Mouse (Mus musculus): ENCODE measurements at regions not wholly inside any gene's neighbourhood (a gene's known extent, or its start where the extent isn't known, plus 50 kb on each side); places are given as distances from the start of the nearest gene placed in this dataset.

GRCm38 (mm10) chr11:109088488-109089252, 55.5 kb downstream of the E030025P04Rik start:
- ATAC-seq (ENCODE audit: insufficient read depth, low read depth) (no peak), DNase-seq (ENCODE audit: low spot score) (no peak)
- WGBS: 75% methylated on average over 11 of the region's 11 CpGs

GRCm38 (mm10) chr11:109081957-109082356, 62.2 kb downstream of the E030025P04Rik start:
- WGBS: 86% methylated on average over 4 of the region's 4 CpGs
- H3K4me1 ChIP-seq (ENCODE audit: control insufficient read depth, insufficient read depth): no peaks in the 10 kb centered on the region
- TF ChIP-seq CTCF (IDR thresholded peaks at IDR 0.05; ENCODE audit: low read depth): no peak
- no peak for TF ChIP-seq EP300 (IDR thresholded peaks at IDR 0.05; ENCODE audit: low read depth)
- H3K9ac ChIP-seq (replicated peaks; ENCODE audit: low read depth, low read length): no peak overlapping the region
- DNase-seq (ENCODE audit: low spot score) (no peak), ATAC-seq (ENCODE audit: insufficient read depth, low read depth) (no peak)
- no peak overlapping the region for H3K4me2 ChIP-seq (ENCODE audit: low read depth, low read length)
- no peak overlapping the region for H3K27ac ChIP-seq (ENCODE audit: low read depth)
- H3K36me3 ChIP-seq (replicated peaks; ENCODE audit: control insufficient read depth, insufficient read depth, low read length): no peaks in the 10 kb centered on the region
- H3K27me3 ChIP-seq (ENCODE audit: control insufficient read depth, insufficient read depth, low read length): peaks cover 32% of the 10 kb centered on the region; the same call in 1 of the 2 replicates
- H3K4me3 ChIP-seq (ENCODE audit: low read depth, low read length): no peak overlapping the region
- no peaks in the 10 kb centered on the region for H3K9me3 ChIP-seq (replicated peaks; ENCODE audit: control insufficient read depth, low read length)

More at GRCm38 (mm10) chr11:109088488-109089252, 55.5 kb downstream of the E030025P04Rik start:
- Histone ChIP-seq H3K4me2 (ENCODE audit: low read depth, low read length) (no peak overlapping the region), H3K4me1 (ENCODE audit: control insufficient read depth, insufficient read depth) (no peaks in the 10 kb centered on the region), H3K9ac (replicated peaks; ENCODE audit: low read depth, low read length) (no peak overlapping the region), H3K4me3 (ENCODE audit: low read depth, low read length) (no peak overlapping the region), H3K36me3 (replicated peaks; ENCODE audit: control insufficient read depth, insufficient read depth, low read length) (no peaks in the 10 kb centered on the region), H3K27ac (ENCODE audit: low read depth) (no peak overlapping the region), H3K27me3 (ENCODE audit: control insufficient read depth, insufficient read depth, low read length) (peaks cover 40% of the 10 kb centered on the region), H3K9me3 (replicated peaks; ENCODE audit: control insufficient read depth, low read length) (no peaks in the 10 kb centered on the region)
- TF ChIP-seq CTCF (IDR thresholded peaks at IDR 0.05; ENCODE audit: low read depth) (no peak), EP300 (IDR thresholded peaks at IDR 0.05; ENCODE audit: low read depth) (no peak)

- Histone ChIP-seq H3K27me3 (ENCODE audit: control insufficient read depth, insufficient read depth, low read length) (peaks cover 36% of the 10 kb centered on the region; the same call in 1 of the 2 replicates), H3K4me3 (ENCODE audit: low read depth, low read length) (no peak overlapping the region), H3K27ac (ENCODE audit: low read depth) (no peak overlapping the region), H3K36me3 (replicated peaks; ENCODE audit: control insufficient read depth, insufficient read depth, low read length) (no peaks in the 10 kb centered on the region), H3K4me2 (ENCODE audit: low read depth, low read length) (no peak overlapping the region), H3K4me1 (ENCODE audit: control insufficient read depth, insufficient read depth) (no peaks in the 10 kb centered on the region), H3K9ac (replicated peaks; ENCODE audit: low read depth, low read length) (no peak overlapping the region), H3K9me3 (replicated peaks; ENCODE audit: control insufficient read depth, low read length) (no peaks in the 10 kb centered on the region)
- 47% methylated on average over 10 of the region's 10 CpGs for WGBS
- no peak for TF ChIP-seq CTCF (IDR thresholded peaks at IDR 0.05; ENCODE audit: low read depth)
- TF ChIP-seq EP300 (IDR thresholded peaks at IDR 0.05; ENCODE audit: low read depth): no peak
- DNase-seq (ENCODE audit: low spot score): no peak
- no peak for ATAC-seq (ENCODE audit: insufficient read depth, low read depth)
These were observed 62.7 kb downstream of the E030025P04Rik start for GRCm38 (mm10) chr11:109081454-109081853.

GRCm38 (mm10) chr11:109080847-109081415, 63.2 kb downstream of the E030025P04Rik start:
- H3K27me3 ChIP-seq (ENCODE audit: control insufficient read depth, insufficient read depth, low read length): peaks cover 39% of the 10 kb centered on the region; the same call in 1 of the 2 replicates
- H3K4me1 ChIP-seq (ENCODE audit: control insufficient read depth, insufficient read depth): no peaks in the 10 kb centered on the region
- H3K27ac ChIP-seq (ENCODE audit: low read depth): no peak overlapping the region
- H3K9me3 ChIP-seq (replicated peaks; ENCODE audit: control insufficient read depth, low read length): no peaks in the 10 kb centered on the region
- H3K9ac ChIP-seq (replicated peaks; ENCODE audit: low read depth, low read length): no peak overlapping the region
- H3K36me3 ChIP-seq (replicated peaks; ENCODE audit: control insufficient read depth, insufficient read depth, low read length): no peaks in the 10 kb centered on the region
- WGBS: 73% methylated on average over 9 of the region's 9 CpGs
- DNase-seq (ENCODE audit: low spot score) (no peak), ATAC-seq (ENCODE audit: insufficient read depth, low read depth) (no peak)
- TF ChIP-seq CTCF (IDR thresholded peaks at IDR 0.05; ENCODE audit: low read depth) (no peak), EP300 (IDR thresholded peaks at IDR 0.05; ENCODE audit: low read depth) (no peak)
- no peak overlapping the region for H3K4me3 ChIP-seq (ENCODE audit: low read depth, low read length)
- no peak overlapping the region for H3K4me2 ChIP-seq (ENCODE audit: low read depth, low read length)

- Histone ChIP-seq H3K9ac (replicated peaks; ENCODE audit: low read depth, low read length) (no peak overlapping the region), H3K9me3 (replicated peaks; ENCODE audit: control insufficient read depth, low read length) (no peaks in the 10 kb centered on the region), H3K4me1 (ENCODE audit: control insufficient read depth, insufficient read depth) (no peaks in the 10 kb centered on the region), H3K4me3 (ENCODE audit: low read depth, low read length) (no peak overlapping the region), H3K4me2 (ENCODE audit: low read depth, low read length) (no peak overlapping the region), H3K27me3 (ENCODE audit: control insufficient read depth, insufficient read depth, low read length) (peaks cover 35% of the 10 kb centered on the region; the same call in 1 of the 2 replicates), H3K27ac (ENCODE audit: low read depth) (no peak overlapping the region), H3K36me3 (replicated peaks; ENCODE audit: control insufficient read depth, insufficient read depth, low read length) (no peaks in the 10 kb centered on the region)
- WGBS: 64% methylated on average over 4 of the region's 4 CpGs
- no peak for TF ChIP-seq EP300 (IDR thresholded peaks at IDR 0.05; ENCODE audit: low read depth)
- no peak for TF ChIP-seq CTCF (IDR thresholded peaks at IDR 0.05; ENCODE audit: low read depth)
- ATAC-seq (ENCODE audit: insufficient read depth, low read depth) (no peak), DNase-seq (ENCODE audit: low spot score) (no peak)
These were observed 64.7 kb downstream of the E030025P04Rik start for GRCm38 (mm10) chr11:109079466-109079865.
